Mouse (Mus musculus): ENCODE measurements around the gene Muc13. TPM values are rescaled to one million over a fixed set of nuclear protein-coding genes. Genes with fewer than 3 reads are reported as not detected.

The Muc13 gene
- under 1 TPM in 1 of 2 experiments, not detected in 1; 0.24 TPM for total RNA-seq (2023)

DNA sequence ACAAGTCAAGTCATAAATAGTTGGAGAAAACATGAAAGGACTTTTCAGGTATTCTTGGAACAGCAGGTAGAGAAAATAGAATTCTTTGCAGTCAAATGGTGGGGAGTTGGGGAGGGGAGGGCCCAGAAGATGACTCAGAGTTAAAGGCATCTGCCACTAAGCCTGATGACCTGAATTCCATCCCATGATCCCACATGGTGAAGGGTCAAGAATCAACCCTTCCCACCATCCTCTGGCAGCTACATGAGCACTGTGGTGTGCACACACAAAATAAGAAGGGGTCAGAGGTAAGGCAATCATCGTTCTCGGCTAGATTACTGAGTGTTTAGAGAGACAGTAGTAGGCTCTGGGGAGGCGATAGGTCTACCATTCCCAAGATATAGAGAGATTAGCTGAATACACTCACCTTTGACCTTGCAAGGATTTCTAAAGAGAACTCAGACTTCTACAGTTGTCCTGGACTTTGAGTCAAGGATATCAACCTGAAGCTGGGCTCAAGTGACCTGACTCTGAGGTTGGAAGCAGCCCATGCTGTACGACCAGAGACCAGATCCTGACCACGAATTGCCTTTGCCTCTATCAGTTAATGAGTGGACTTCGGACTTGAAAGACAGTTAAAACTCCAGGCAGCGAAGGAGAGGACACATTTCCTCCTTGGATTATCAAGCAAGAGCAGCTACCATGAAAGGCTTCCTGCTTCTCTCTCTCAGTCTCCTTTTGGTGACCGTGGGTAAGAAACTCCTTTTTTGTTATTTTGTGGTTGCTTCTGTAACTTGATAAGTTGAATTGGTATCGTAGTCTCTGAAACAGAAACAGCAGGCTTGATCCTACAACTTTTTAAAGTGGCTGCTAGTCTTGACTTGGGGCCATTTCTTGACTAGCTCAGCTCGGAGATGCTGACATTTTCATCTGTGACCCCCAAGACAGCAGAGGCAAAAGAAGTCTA lies at the start of gene Muc13:
Muc13 (plus strand) TSS at position 192 of the 946 bp plus-strand sequence.

DNA sequence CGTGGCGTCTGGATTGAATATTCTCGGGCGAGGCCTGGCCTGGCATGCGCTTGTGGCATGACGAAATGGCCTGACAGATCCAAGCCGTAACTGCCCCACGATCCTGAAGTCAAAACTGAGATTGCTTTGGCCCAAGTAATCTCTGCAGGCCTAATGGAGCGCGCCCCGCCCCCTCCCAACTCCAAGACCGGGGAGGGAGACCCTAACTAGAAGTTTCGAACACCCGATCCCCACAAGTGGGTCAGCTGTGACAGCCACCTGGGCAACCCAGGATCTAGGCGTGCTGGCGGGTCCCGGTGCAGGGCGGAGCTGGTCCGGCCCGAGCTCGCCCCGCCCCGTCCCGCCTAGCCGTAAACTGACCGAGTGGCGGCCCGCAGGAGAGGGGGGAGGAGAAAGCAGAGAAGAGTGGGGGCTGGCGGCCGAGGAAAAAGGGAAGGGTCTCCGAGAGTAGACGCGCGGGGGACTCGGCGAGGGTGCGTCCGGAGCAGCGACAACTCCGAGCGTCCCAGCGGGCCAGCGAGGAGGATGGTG lies 35.5 kb downstream of the Muc13 start, which contains the start of gene Itgb5:
Itgb5 (plus strand) TSS at position 365 of the 531 bp plus-strand sequence.

Other genes starting within 250 kb of the Muc13 start
- gene Heg1, start 109.7 kb upstream of the Muc13 start, total RNA-seq (2023): 100 to 1,000 TPM in 1 of 2 experiments, 10 to 100 TPM in 1; 97.8 to 112 TPM
- 100 to 1,000 TPM; 121 to 122 TPM for gene Itgb5, start 35.6 kb downstream of the Muc13 start, total RNA-seq (2023)
- 10 to 100 TPM; 15.7 to 18.0 TPM for gene Umps, start 173.0 kb downstream of the Muc13 start, total RNA-seq (2023)